ENCODE assay signal across 11 mouse cellular contexts in the genomic region with DNA sequence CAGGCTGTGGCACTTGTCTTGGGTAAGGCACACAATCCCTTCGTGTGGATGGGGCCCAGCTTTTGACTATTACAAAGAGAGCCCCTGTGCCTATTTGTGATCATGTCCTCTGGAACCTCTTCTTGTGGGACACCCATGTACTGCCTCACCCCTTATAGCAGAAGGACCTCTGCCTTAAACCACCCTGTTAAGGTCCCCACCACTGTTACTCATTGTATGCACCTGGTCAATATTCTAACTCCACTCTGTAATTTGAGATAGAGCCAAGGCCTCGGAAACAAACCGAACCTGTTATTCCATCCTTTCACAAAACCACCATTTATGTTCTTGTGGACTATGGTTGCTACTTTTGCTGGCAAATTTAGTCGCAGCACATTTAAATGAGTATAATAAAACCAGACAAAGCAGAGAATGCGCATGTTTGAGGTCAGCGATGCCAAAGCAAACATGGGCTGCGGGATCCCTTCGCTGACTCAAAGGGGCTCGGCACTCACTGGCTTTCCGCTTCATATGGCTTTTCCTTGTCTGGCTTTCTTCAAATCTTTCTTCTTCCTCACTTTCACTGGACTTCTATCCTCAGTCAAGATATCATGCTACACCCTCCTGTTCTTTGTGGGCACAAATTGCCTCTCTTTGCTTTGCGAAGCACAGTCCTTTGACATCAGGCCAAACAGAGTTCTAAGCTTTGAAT.
"Had no signal": no experiment of that assay in that cellular context is flagged by ENCODE, and none has a peak within 500 bp of the region (broad histone marks: within the 10 kb centered on the region; RNA-seq: fewer than 3 reads in every experiment).

No protein-coding gene starts in this region.

- H3K4me2 ChIP-seq: limb, embryonic 15.5 days; liver, embryonic 12.5 days; midbrain, embryonic 15.5 days had no signal

- H3K4me1 ChIP-seq: limb, embryonic 15.5 days; liver, embryonic 12.5 days; midbrain, embryonic 10.5 days; midbrain, embryonic 15.5 days had no signal

- ATAC-seq: inflammation-experienced regulatory T-cells, adult 6 months; intestine, postnatal 0 days; liver, embryonic 12.5 days; midbrain, embryonic 15.5 days had no signal

- H3K9me3 ChIP-seq: limb, embryonic 15.5 days; liver, embryonic 12.5 days; midbrain, embryonic 10.5 days; midbrain, embryonic 15.5 days had no signal

- H3K36me3 ChIP-seq: limb, embryonic 15.5 days; liver, embryonic 12.5 days; midbrain, embryonic 10.5 days; midbrain, embryonic 15.5 days had no signal

- H3K4me3 ChIP-seq: left cerebral cortex, adult 2 months; limb, embryonic 15.5 days; liver, embryonic 12.5 days; midbrain, embryonic 10.5 days; midbrain, embryonic 15.5 days had no signal

- DNase-seq: kidney, adult 8-10 months; kidney, postnatal 25 days; thymus, adult 18-20 months; thymus, postnatal 14 days had no signal

- H3K27me3 ChIP-seq: limb, embryonic 15.5 days; liver, embryonic 12.5 days; midbrain, embryonic 15.5 days had no signal

- H3K27ac ChIP-seq: left cerebral cortex, adult 2 months; limb, embryonic 15.5 days; liver, embryonic 12.5 days; midbrain, embryonic 10.5 days; midbrain, embryonic 15.5 days had no signal

- H3K9ac ChIP-seq: limb, embryonic 15.5 days; liver, embryonic 12.5 days; midbrain, embryonic 15.5 days had no signal
